ENCODE assay signal across 9 mouse cellular contexts in genomic region chr17:65611721-65612120, GRCm38 (mm10). TPM values are rescaled to one million over a fixed set of nuclear protein-coding genes. Genes with fewer than 3 reads are reported as not detected.
DNase-seq lines count a peak whose midpoint lies in the region; ATAC-seq and TF ChIP-seq lines count a peak whose summit lies in the region.
"Had no signal": no experiment of that assay in that cellular context is flagged by ENCODE, and none has a peak within 500 bp of the region (broad histone marks: within the 10 kb centered on the region; RNA-seq: fewer than 3 reads in every experiment).

No protein-coding gene starts in this region.

- H3K36me3 ChIP-seq in erythroblast, embryonic 14.5 days (ENCODE audit: control insufficient read depth): peaks cover 21% of the 10 kb centered on the region
- no peaks in the 10 kb centered on the region for H3K36me3 ChIP-seq in forebrain, embryonic 12.5 days (replicated peaks)
- no peaks in the 10 kb centered on the region; the same call in 1 of the 2 replicates for H3K36me3 ChIP-seq in liver, embryonic 14.5 days (replicated peaks; ENCODE audit: control insufficient read depth, insufficient read depth, low read depth)
- H3K36me3 ChIP-seq in thymus, adult 2 months (ENCODE audit: control insufficient read depth, insufficient read depth, low read length): no peaks in the 10 kb centered on the region

- no peak for TF ChIP-seq POLR2A in thymus, adult 2 months (IDR thresholded peaks at IDR 0.05; ENCODE audit: control insufficient read depth, extremely low read depth, insufficient read depth, low read length, poor library complexity)

- ATAC-seq in erythroblast, adult 5-6 weeks (replicated peaks; ENCODE audit: low FRiP score, poor library complexity, severe bottlenecking): no peak
- no peak for ATAC-seq in forebrain, embryonic 12.5 days (ENCODE audit: low FRiP score)
- ATAC-seq in liver, embryonic 14.5 days (ENCODE audit: insufficient read depth): no peak

- H3K4me1 ChIP-seq in erythroblast, embryonic 14.5 days (ENCODE audit: control insufficient read depth): peaks cover 63% of the 10 kb centered on the region
- H3K4me1 ChIP-seq in forebrain, embryonic 12.5 days: peaks cover 41% of the 10 kb centered on the region
- peaks cover 31 to 38% of the 10 kb centered on the region in 2 experiments for H3K4me1 ChIP-seq in liver, embryonic 14.5 days (replicated peaks; ENCODE audit: control insufficient read depth in 2 of 2, insufficient read depth in 2 of 2, low read length in 1 of 2)
- peaks cover 6% of the 10 kb centered on the region for H3K4me1 ChIP-seq in thymus, adult 2 months (replicated peaks; ENCODE audit: control insufficient read depth, insufficient read depth, low read length)

- H3K4me2 ChIP-seq in forebrain, embryonic 12.5 days: peak overlapping the region; percentile 75
- peak overlapping the region; percentile 85 for H3K4me2 ChIP-seq in liver, embryonic 14.5 days (ENCODE audit: low read depth)

- peaks cover 2% of the 10 kb centered on the region; the same call in 1 of the 2 replicates for H3K27me3 ChIP-seq in erythroblast, embryonic 14.5 days (ENCODE audit: control insufficient read depth)
- no peaks in the 10 kb centered on the region for H3K27me3 ChIP-seq in forebrain, embryonic 12.5 days
- H3K27me3 ChIP-seq in liver, embryonic 14.5 days (ENCODE audit: control insufficient read depth, insufficient read depth, low read length): no peaks in the 10 kb centered on the region
- no peaks in the 10 kb centered on the region for H3K27me3 ChIP-seq in thymus, adult 2 months (ENCODE audit: control insufficient read depth, insufficient read depth, low read length)

- no peak overlapping the region for H3K27ac ChIP-seq in forebrain, embryonic 12.5 days
- H3K27ac ChIP-seq in liver, embryonic 14.5 days: no peak overlapping the region
- H3K27ac ChIP-seq in thymus, adult 2 months (ENCODE audit: control insufficient read depth, insufficient read depth, low read length): no peak overlapping the region

- no peak for TF ChIP-seq CTCF in liver, embryonic 14.5 days (IDR thresholded peaks at IDR 0.05; ENCODE audit: low read depth)
- TF ChIP-seq CTCF in thymus, adult 2 months (IDR thresholded peaks at IDR 0.05; ENCODE audit: borderline replicate concordance, control insufficient read depth, extremely low read depth, insufficient read depth, low read length, poor library complexity): no peak

- H3K4me3 ChIP-seq in erythroblast, embryonic 14.5 days (replicated peaks): peak overlapping the region; percentile 99
- H3K4me3 ChIP-seq in forebrain, embryonic 12.5 days (replicated peaks): peak overlapping the region; percentile 88
- H3K4me3 ChIP-seq in liver, embryonic 14.5 days (ENCODE audit: insufficient read depth in 1 of 2, low read depth in 2 of 2, low read length in 2 of 2): peak overlapping the region; percentile 69 to 97; a peak in 3 of 4 replicates
- H3K4me3 ChIP-seq in thymus, adult 2 months (ENCODE audit: control insufficient read depth, insufficient read depth, low read length): no peak overlapping the region

- WGBS in forebrain, embryonic 12.5 days: 16% methylated on average over 4 of the region's 4 CpGs
- 7% methylated on average over 4 of the region's 4 CpGs for WGBS in liver, embryonic 14.5 days (ENCODE audit: insufficient replicate concordance)
- WGBS in thymus, adult 2 months: 9% methylated on average over 4 of the region's 4 CpGs

- TF ChIP-seq EP300 in liver, embryonic 14.5 days (IDR thresholded peaks at IDR 0.05; ENCODE audit: low read depth): no peak

- DNase-seq in 416B (ENCODE audit: low read depth): peak; percentile 55
- no peak for DNase-seq in liver, embryonic 14.5 days (ENCODE audit: low read depth in 3 of 3, low spot score in 3 of 3)
- no peak for DNase-seq in natural killer cell, adult 2 months (ENCODE audit: low spot score in 2 of 2)
- DNase-seq in thymus, adult 2 months: no peak
- no peak for DNase-seq in adrenal gland, postnatal 10 days

- no peaks in the 10 kb centered on the region for H3K9me3 ChIP-seq in erythroblast, embryonic 14.5 days (ENCODE audit: control insufficient read depth, low read length)
- no peaks in the 10 kb centered on the region for H3K9me3 ChIP-seq in forebrain, embryonic 12.5 days
- H3K9me3 ChIP-seq in liver, embryonic 14.5 days (ENCODE audit: control insufficient read depth, low read length): no peaks in the 10 kb centered on the region

- H3K9ac ChIP-seq in forebrain, embryonic 12.5 days: peak overlapping the region; percentile 96; the same call in 1 of the 2 replicates
- H3K9ac ChIP-seq in liver, embryonic 14.5 days (replicated peaks): peak overlapping the region; percentile 89

RNA-seq across cellular contexts. Expression of gene Vapa, which starts 1.6 kb away (rescaled TPM):
- 3.1 and 3.7 TPM in 2 replicates for polyA plus RNA-seq in erythroblast, embryonic 14.5 days (2012)
- total RNA-seq in erythroblast, adult 5-6 weeks (2015; ENCODE audit: low replicate concordance): 39.3 and 48.2 TPM in 2 replicates
- 28.4 and 31.3 TPM in 2 replicates for total RNA-seq in erythroblast, adult 5-6 weeks (2017; ENCODE audit: low replicate concordance)
- 236 and 246 TPM in 2 replicates for polyA plus RNA-seq in forebrain, embryonic 12.5 days (2016; fragmentation: Nextera tagmentation; extraction: Ambion mirVana)
- polyA plus RNA-seq in liver, embryonic 14.5 days (2012; rRNA removed): 9.0 and 17.1 TPM in 2 replicates
- polyA plus RNA-seq in liver, embryonic 14.5 days (2014; fragmentation: Nextera tagmentation; extraction: Ambion mirVana): 60.6 and 62.9 TPM in 2 replicates
- 32.9 and 58.0 TPM in 2 replicates for polyA plus RNA-seq in thymus, adult 2 months (2012; rRNA removed)
- total RNA-seq in adrenal gland, postnatal 10 days (2021): 100 to 1,000 TPM; 108 to 115 TPM

RNA-seq across cellular contexts. Expression of gene Txndc2, which starts 30.2 kb away (rescaled TPM):
- not detected in 2 replicates for polyA plus RNA-seq in erythroblast, embryonic 14.5 days (2012)
- total RNA-seq in erythroblast, adult 5-6 weeks (2015; ENCODE audit: low replicate concordance): not detected in 2 replicates
- total RNA-seq in erythroblast, adult 5-6 weeks (2017; ENCODE audit: low replicate concordance): not detected in 2 replicates
- polyA plus RNA-seq in forebrain, embryonic 12.5 days (2016; fragmentation: Nextera tagmentation; extraction: Ambion mirVana): 0.17 and 0.28 TPM in 2 replicates
- not detected in 2 replicates for polyA plus RNA-seq in liver, embryonic 14.5 days (2012; rRNA removed)
- not detected in 2 replicates for polyA plus RNA-seq in liver, embryonic 14.5 days (2014; fragmentation: Nextera tagmentation; extraction: Ambion mirVana)
- not detected in 2 replicates for polyA plus RNA-seq in thymus, adult 2 months (2012; rRNA removed)
- 10 to 100 TPM in 1 of 2 experiments, 1 to 10 TPM in 1; 7.6 to 13.2 TPM for total RNA-seq in adrenal gland, postnatal 10 days (2021)
- polyA plus RNA-seq: small intestine, adult 2 months had no signal
